Mouse (Mus musculus) c-Kit-positive CD71-positive TER-119-positive erythroid progenitor cells, embryonic 14.5 days (primary cell): ENCODE data around the gene Lrrc75b.
A peak's percentile ranks its signal among the peaks of the same experiment; 100 is the strongest.

Experiments used
- DNase-seq: peaks from one replicate; pipeline ENCODE4 v3.0.0-alpha.2; 2013; ENCODE audit warnings: low spot score

Lrrc75b gene

DNA sequence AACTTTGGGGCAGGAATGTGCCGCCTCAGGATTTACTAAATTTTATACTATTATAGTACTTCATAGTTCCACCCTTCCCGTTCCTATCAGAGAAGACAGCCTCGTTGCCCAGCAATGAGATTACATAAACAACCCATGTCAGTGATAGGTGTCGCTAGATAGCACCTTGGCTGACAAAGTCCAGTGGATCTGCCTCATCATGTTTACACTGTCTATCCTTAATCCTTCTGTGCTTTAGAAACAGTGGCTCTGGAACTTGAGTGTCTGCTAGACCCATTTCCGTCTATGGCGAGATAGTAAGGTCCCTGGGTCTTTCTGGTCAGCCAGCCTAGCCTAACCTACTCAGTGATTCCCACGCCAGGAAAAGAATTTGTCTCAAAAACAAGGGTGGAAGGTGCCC is 59.8 kb downstream of the Lrrc75b start:
- peak; percentile 34 for DNase-seq
